Mouse (Mus musculus) liver, embryonic 13.5 days (tissue): ENCODE measurements around the gene Zcchc4. TPM values are rescaled to one million over a fixed set of nuclear protein-coding genes. Genes with fewer than 3 reads are reported as not detected.

Experiments used
- polyA plus RNA-seq: library from polyadenylated mRNA; unstranded; fragments of >200 nt; fragmentation: Nextera tagmentation; extraction: Ambion mirVana; gene quantifications from 2 replicates; pipeline ENCODE4 v1.2.1, GENCODE M21; 2015

Zcchc4 gene
- polyA plus RNA-seq, 1 experiment from 2014 or later: 7.8 TPM

Other genes with a start within 250 kb of the Zcchc4 start
- gene Lgi2, start 208.9 kb upstream of the Zcchc4 start, polyA plus RNA-seq: 0.39 and 0.48 TPM in 2 replicates
- gene Sepsecs, start 105.7 kb upstream of the Zcchc4 start, polyA plus RNA-seq: 7.6 and 9.4 TPM in 2 replicates
- 16.5 and 19.6 TPM in 2 replicates for gene Pi4k2b, start 33.8 kb upstream of the Zcchc4 start, polyA plus RNA-seq
- gene Anapc4, start 58.6 kb downstream of the Zcchc4 start, polyA plus RNA-seq: 31.2 and 37.3 TPM in 2 replicates